Mouse (Mus musculus): ENCODE results near the gene Il1rl2. TPM values are rescaled to one million over a fixed set of nuclear protein-coding genes. Genes with fewer than 3 reads are reported as not detected.
A peak's percentile ranks its signal among the peaks of the same experiment; 100 is the strongest.

Gene Il1rl2
- polyA plus RNA-seq (2015; fragmentation: Nextera tagmentation; extraction: Ambion mirVana), result 1.7 and 1.8 TPM in 2 replicates

GRCm38 (mm10) chr1:40324457-40324856 is at the start of gene Il1rl2:
Il1rl2 (plus strand) TSS chr1:40324610.
- Histone ChIP-seq H3K4me1 (replicated peaks) (peaks cover 13% of the 10 kb centered on the region), H3K36me3 (no peaks in the 10 kb centered on the region), H3K27ac (replicated peaks) (no peak within 1 kb of the TSS), H3K4me2 (peak within 1 kb of the TSS; percentile 63), H3K27me3 (peaks cover 49% of the 10 kb centered on the region), H3K9ac (peak within 1 kb of the TSS; percentile 52), H3K9me3 (no peaks in the 10 kb centered on the region), H3K4me3 (peak within 1 kb of the TSS; percentile 37)
- 49% methylated on average over 6 of the region's 6 CpGs for WGBS
- no peak for ATAC-seq (ENCODE audit: low read depth)

GRCm38 (mm10) chr1:40275285-40276013 is 49.0 kb upstream of the Il1rl2 start:
- H3K9me3 ChIP-seq, result no peaks in the 10 kb centered on the region
- H3K4me3 ChIP-seq, result no peak overlapping the region
- H3K36me3 ChIP-seq, result no peaks in the 10 kb centered on the region
- 73% methylated on average over 10 of the region's 10 CpGs for WGBS
- no peak overlapping the region for H3K27ac ChIP-seq (replicated peaks)
- H3K27me3 ChIP-seq, result no peaks in the 10 kb centered on the region
- no peak overlapping the region for H3K9ac ChIP-seq
- no peak for ATAC-seq (ENCODE audit: low read depth)
- H3K4me2 ChIP-seq, result no peak overlapping the region
- no peaks in the 10 kb centered on the region for H3K4me1 ChIP-seq (replicated peaks)

GRCm38 (mm10) chr1:40277944-40278343 is 46.5 kb upstream of the Il1rl2 start:
- Histone ChIP-seq H3K9me3 (no peaks in the 10 kb centered on the region), H3K27ac (replicated peaks) (no peak overlapping the region), H3K27me3 (no peaks in the 10 kb centered on the region), H3K9ac (no peak overlapping the region), H3K4me2 (no peak overlapping the region), H3K4me1 (replicated peaks) (no peaks in the 10 kb centered on the region), H3K36me3 (no peaks in the 10 kb centered on the region), H3K4me3 (no peak overlapping the region)
- 89% methylated on average over 4 of the region's 4 CpGs for WGBS
- no peak for ATAC-seq (ENCODE audit: low read depth)

- H3K36me3 ChIP-seq, result no peaks in the 10 kb centered on the region
- no peaks in the 10 kb centered on the region for H3K9me3 ChIP-seq
- no peak overlapping the region for H3K9ac ChIP-seq
- no peak overlapping the region for H3K4me3 ChIP-seq
- WGBS, result 85% methylated on average over 2 of the region's 2 CpGs
- ATAC-seq (ENCODE audit: low read depth), result no peak
- H3K27ac ChIP-seq (replicated peaks), result no peak overlapping the region
- no peak overlapping the region for H3K4me2 ChIP-seq
- H3K4me1 ChIP-seq (replicated peaks), result no peaks in the 10 kb centered on the region
- H3K27me3 ChIP-seq, result no peaks in the 10 kb centered on the region
Measured at GRCm38 (mm10) chr1:40278720-40279119, 45.7 kb upstream of the Il1rl2 start.

GRCm38 (mm10) chr1:40279182-40279743 is 45.1 kb upstream of the Il1rl2 start:
- no peak overlapping the region for H3K27ac ChIP-seq (replicated peaks)
- no peaks in the 10 kb centered on the region for H3K36me3 ChIP-seq
- H3K4me3 ChIP-seq, result no peak overlapping the region
- ATAC-seq (ENCODE audit: low read depth), result no peak
- no peak overlapping the region for H3K4me2 ChIP-seq
- no peak overlapping the region for H3K9ac ChIP-seq
- no peaks in the 10 kb centered on the region for H3K4me1 ChIP-seq (replicated peaks)
- 91% methylated on average over 11 of the region's 11 CpGs for WGBS
- H3K9me3 ChIP-seq, result no peaks in the 10 kb centered on the region
- H3K27me3 ChIP-seq, result no peaks in the 10 kb centered on the region

- Histone ChIP-seq H3K27me3 (no peaks in the 10 kb centered on the region), H3K4me2 (no peak overlapping the region), H3K4me3 (no peak overlapping the region), H3K4me1 (replicated peaks) (no peaks in the 10 kb centered on the region), H3K27ac (replicated peaks) (no peak overlapping the region), H3K9me3 (no peaks in the 10 kb centered on the region), H3K36me3 (no peaks in the 10 kb centered on the region), H3K9ac (no peak overlapping the region)
- WGBS, result 84% methylated on average over 4 of the region's 4 CpGs
- ATAC-seq (ENCODE audit: low read depth), result no peak
Measured at GRCm38 (mm10) chr1:40281950-40282349, 42.5 kb upstream of the Il1rl2 start.

- ATAC-seq (ENCODE audit: low read depth), result no peak
- WGBS, result 89% methylated on average over 3 of the region's 3 CpGs
Measured at GRCm38 (mm10) chr1:40282394-40282793, 42.0 kb upstream of the Il1rl2 start.

GRCm38 (mm10) chr1:40283995-40284394 is 40.4 kb upstream of the Il1rl2 start:
- WGBS, result 86% methylated on average over 5 of the region's 5 CpGs
- H3K4me2 ChIP-seq, result no peak overlapping the region
- no peak for ATAC-seq (ENCODE audit: low read depth)
- no peak overlapping the region for H3K4me3 ChIP-seq
- no peaks in the 10 kb centered on the region for H3K36me3 ChIP-seq
- no peaks in the 10 kb centered on the region for H3K9me3 ChIP-seq
- H3K9ac ChIP-seq, result no peak overlapping the region
- H3K27ac ChIP-seq (replicated peaks), result no peak overlapping the region
- H3K4me1 ChIP-seq (replicated peaks), result no peaks in the 10 kb centered on the region
- no peaks in the 10 kb centered on the region for H3K27me3 ChIP-seq

More at GRCm38 (mm10) chr1:40282394-40282793, 42.0 kb upstream of the Il1rl2 start:
- Histone ChIP-seq H3K4me3 (no peak overlapping the region), H3K27me3 (no peaks in the 10 kb centered on the region), H3K4me1 (replicated peaks) (no peaks in the 10 kb centered on the region), H3K36me3 (no peaks in the 10 kb centered on the region), H3K9me3 (no peaks in the 10 kb centered on the region), H3K9ac (no peak overlapping the region), H3K4me2 (no peak overlapping the region), H3K27ac (replicated peaks) (no peak overlapping the region)

GRCm38 (mm10) chr1:40290489-40291255 is 33.7 kb upstream of the Il1rl2 start:
- Histone ChIP-seq H3K4me2 (no peak overlapping the region), H3K9ac (no peak overlapping the region), H3K9me3 (no peaks in the 10 kb centered on the region), H3K36me3 (no peaks in the 10 kb centered on the region), H3K4me1 (replicated peaks) (no peaks in the 10 kb centered on the region), H3K4me3 (no peak overlapping the region), H3K27ac (replicated peaks) (no peak overlapping the region), H3K27me3 (no peaks in the 10 kb centered on the region)
- no peak for ATAC-seq (ENCODE audit: low read depth)
- WGBS, result 77% methylated on average over 12 of the region's 12 CpGs

- H3K4me2 ChIP-seq, result no peak overlapping the region
- H3K9me3 ChIP-seq, result no peaks in the 10 kb centered on the region
- H3K27ac ChIP-seq (replicated peaks), result no peak overlapping the region
- no peaks in the 10 kb centered on the region for H3K4me1 ChIP-seq (replicated peaks)
- no peaks in the 10 kb centered on the region for H3K36me3 ChIP-seq
- H3K9ac ChIP-seq, result no peak overlapping the region
- H3K27me3 ChIP-seq, result no peaks in the 10 kb centered on the region
- no peak for ATAC-seq (ENCODE audit: low read depth)
- 92% methylated on average over 2 of the region's 2 CpGs for WGBS
- H3K4me3 ChIP-seq, result no peak overlapping the region
Measured at GRCm38 (mm10) chr1:40292231-40292630, 32.2 kb upstream of the Il1rl2 start.

- WGBS, result 93% methylated on average over 7 of the region's 7 CpGs
- no peak for ATAC-seq (ENCODE audit: low read depth)
- Histone ChIP-seq H3K27me3 (no peaks in the 10 kb centered on the region), H3K4me1 (replicated peaks) (no peaks in the 10 kb centered on the region), H3K9ac (no peak overlapping the region), H3K27ac (replicated peaks) (no peak overlapping the region), H3K9me3 (no peaks in the 10 kb centered on the region), H3K4me2 (no peak overlapping the region), H3K36me3 (no peaks in the 10 kb centered on the region), H3K4me3 (no peak overlapping the region)
Measured at GRCm38 (mm10) chr1:40293891-40294290, 30.5 kb upstream of the Il1rl2 start.

- Histone ChIP-seq H3K9me3 (no peaks in the 10 kb centered on the region), H3K4me2 (no peak overlapping the region), H3K27ac (replicated peaks) (no peak overlapping the region), H3K9ac (no peak overlapping the region), H3K4me1 (replicated peaks) (no peaks in the 10 kb centered on the region), H3K4me3 (no peak overlapping the region), H3K36me3 (no peaks in the 10 kb centered on the region), H3K27me3 (no peaks in the 10 kb centered on the region)
- WGBS, result 92% methylated on average over 9 of the region's 9 CpGs
- ATAC-seq (ENCODE audit: low read depth), result no peak
Measured at GRCm38 (mm10) chr1:40294824-40295223, 29.6 kb upstream of the Il1rl2 start.

All from neural tube, embryonic 13.5 days (tissue).